Mouse (Mus musculus): ENCODE measurements around the gene Plxnc1. TPM values are rescaled to one million over a fixed set of nuclear protein-coding genes. Genes with fewer than 3 reads are reported as not detected.
A peak's percentile ranks its signal among the peaks of the same experiment; 100 is the strongest.

Gene Plxnc1
- polyA plus RNA-seq, 1 experiment from 2014 or later = 6.8 TPM

DNA sequence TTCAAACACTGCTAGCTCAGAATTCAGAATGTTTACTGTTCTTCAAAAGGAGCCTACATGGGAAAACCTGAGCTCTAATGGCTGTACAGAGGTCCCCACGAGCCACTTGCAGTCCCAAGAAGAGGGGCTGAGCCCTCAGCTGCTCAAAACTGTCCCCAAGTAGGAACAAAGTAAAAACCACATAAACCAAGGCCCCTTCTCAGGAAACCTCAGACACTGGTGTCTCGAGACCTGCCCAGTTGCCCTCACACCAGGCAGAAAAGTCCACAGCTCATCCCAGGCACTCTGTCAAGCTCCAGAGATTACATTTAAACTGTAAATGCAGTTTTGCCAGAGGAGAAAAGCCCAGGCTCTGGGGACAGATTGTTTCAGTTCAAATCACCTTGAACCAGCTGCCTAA lies 26.6 kb downstream of the Plxnc1 start:
- 58% methylated on average over 2 of the region's 2 CpGs for WGBS
- peaks cover 4% of the 10 kb centered on the region; the same call in 1 of the 2 replicates for H3K36me3 ChIP-seq
- H3K27ac ChIP-seq (replicated peaks) = peak overlapping the region; percentile 27; the same call in 1 of the 2 replicates
- no peak for ATAC-seq (ENCODE audit: low FRiP score, low read depth)
- no peak overlapping the region for H3K4me2 ChIP-seq (replicated peaks)
- H3K27me3 ChIP-seq = no peaks in the 10 kb centered on the region
- no peaks in the 10 kb centered on the region for H3K9me3 ChIP-seq
- H3K9ac ChIP-seq (replicated peaks) = no peak overlapping the region
- no peak overlapping the region for H3K4me3 ChIP-seq
- peaks cover 7% of the 10 kb centered on the region; the same call in 1 of the 2 replicates for H3K4me1 ChIP-seq

DNA sequence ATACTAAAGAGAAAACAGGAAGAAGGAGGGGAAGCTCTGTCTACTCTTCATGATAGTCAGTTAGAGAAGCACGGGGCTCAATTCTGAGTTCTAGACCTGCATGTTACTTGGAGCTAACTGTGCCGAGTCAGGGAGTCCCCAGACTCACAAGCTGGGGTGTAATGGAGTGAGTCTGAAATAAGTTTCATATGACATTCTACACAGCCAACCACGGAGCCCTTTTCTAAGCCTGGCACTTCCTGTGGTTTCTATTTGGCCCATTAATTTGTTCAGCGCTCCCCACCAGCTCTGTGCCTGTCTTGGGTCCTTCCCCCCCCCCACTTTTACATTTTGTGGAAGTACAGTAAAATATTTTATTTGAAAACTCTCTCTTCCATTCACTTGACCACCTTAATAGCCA lies 27.3 kb downstream of the Plxnc1 start:
- H3K36me3 ChIP-seq = peaks cover 4% of the 10 kb centered on the region; the same call in 1 of the 2 replicates
- H3K27ac ChIP-seq (replicated peaks) = peak overlapping the region; percentile 27; the same call in 1 of the 2 replicates
- H3K4me1 ChIP-seq = peaks cover 7% of the 10 kb centered on the region; the same call in 1 of the 2 replicates
- H3K27me3 ChIP-seq = no peaks in the 10 kb centered on the region
- WGBS = 91% methylated on average over 4 of the region's 4 CpGs
- H3K9me3 ChIP-seq = no peaks in the 10 kb centered on the region
- ATAC-seq (ENCODE audit: low FRiP score, low read depth) = no peak
- no peak overlapping the region for H3K4me3 ChIP-seq
- H3K4me2 ChIP-seq (replicated peaks) = no peak overlapping the region
- no peak overlapping the region for H3K9ac ChIP-seq (replicated peaks)

DNA sequence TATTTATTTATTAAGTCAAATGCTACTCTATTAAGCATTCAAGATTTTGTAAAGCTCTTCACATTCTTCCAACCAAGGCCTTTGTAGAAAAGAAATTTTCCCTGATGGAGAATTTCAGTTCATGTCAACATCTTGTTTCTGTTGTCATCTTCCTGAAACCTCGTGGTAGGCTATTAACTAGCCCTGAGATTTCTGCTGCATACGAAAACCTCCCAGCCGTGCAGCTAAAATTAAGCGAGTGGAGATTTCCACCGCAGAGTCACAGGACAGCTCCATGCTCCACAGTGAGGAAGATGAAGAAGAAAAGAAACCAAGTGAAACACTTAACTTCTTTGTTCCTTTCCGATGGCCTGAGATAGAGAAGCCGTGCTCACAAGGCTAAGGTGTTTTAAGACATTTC lies 28.0 kb downstream of the Plxnc1 start:
- Histone ChIP-seq H3K4me3 (no peak overlapping the region), H3K36me3 (peaks cover 4% of the 10 kb centered on the region; the same call in 1 of the 2 replicates), H3K9ac (replicated peaks) (no peak overlapping the region), H3K9me3 (no peaks in the 10 kb centered on the region), H3K4me2 (replicated peaks) (no peak overlapping the region), H3K27me3 (no peaks in the 10 kb centered on the region), H3K4me1 (peaks cover 5% of the 10 kb centered on the region; the same call in 1 of the 2 replicates), H3K27ac (replicated peaks) (no peak overlapping the region)
- no peak for ATAC-seq (ENCODE audit: low FRiP score, low read depth)
- WGBS = 93% methylated on average over 7 of the region's 7 CpGs

- no peaks in the 10 kb centered on the region for H3K9me3 ChIP-seq
- 86% methylated on average over 6 of the region's 6 CpGs for WGBS
- H3K4me3 ChIP-seq = no peak overlapping the region
- H3K4me1 ChIP-seq = peaks cover 5% of the 10 kb centered on the region; the same call in 1 of the 2 replicates
- no peaks in the 10 kb centered on the region for H3K36me3 ChIP-seq
- ATAC-seq (ENCODE audit: low FRiP score, low read depth) = no peak
- H3K9ac ChIP-seq (replicated peaks) = no peak overlapping the region
- H3K27ac ChIP-seq (replicated peaks) = no peak overlapping the region
- H3K27me3 ChIP-seq = no peaks in the 10 kb centered on the region
- no peak overlapping the region for H3K4me2 ChIP-seq (replicated peaks)
Observed at GRCm38 (mm10) chr10:94915746-94916145, 28.9 kb downstream of the Plxnc1 start.

GRCm38 (mm10) chr10:94914081-94914480 lies 30.6 kb downstream of the Plxnc1 start:
- H3K4me1 ChIP-seq = peaks cover 5% of the 10 kb centered on the region; the same call in 1 of the 2 replicates
- no peaks in the 10 kb centered on the region for H3K9me3 ChIP-seq
- H3K4me2 ChIP-seq (replicated peaks) = no peak overlapping the region
- H3K27me3 ChIP-seq = no peaks in the 10 kb centered on the region
- no peak overlapping the region for H3K27ac ChIP-seq (replicated peaks)
- no peak overlapping the region for H3K9ac ChIP-seq (replicated peaks)
- WGBS = 94% methylated on average over 11 of the region's 11 CpGs
- H3K36me3 ChIP-seq = no peaks in the 10 kb centered on the region
- no peak for ATAC-seq (ENCODE audit: low FRiP score, low read depth)
- no peak overlapping the region for H3K4me3 ChIP-seq

DNA sequence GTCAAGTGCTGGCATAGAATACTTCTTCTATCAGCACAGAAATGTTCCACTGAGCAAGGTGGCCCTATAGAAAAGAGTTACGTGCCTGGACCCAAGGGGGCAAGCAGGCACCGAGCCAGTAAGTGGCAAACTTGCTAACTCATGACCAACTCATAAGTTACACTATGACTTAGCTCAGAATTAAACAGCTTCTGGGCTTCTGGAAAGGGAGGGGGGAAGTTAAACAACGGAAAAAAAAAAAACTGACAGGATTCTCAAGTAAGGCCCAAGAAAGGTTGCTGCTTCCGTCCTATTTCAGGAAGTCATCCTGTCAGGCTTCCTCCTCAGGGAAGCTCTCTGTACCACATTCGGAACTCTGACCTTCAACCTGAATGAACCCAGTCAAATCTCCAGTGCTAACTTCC lies 31.3 kb downstream of the Plxnc1 start:
- no peak overlapping the region for H3K4me3 ChIP-seq
- no peak overlapping the region for H3K27ac ChIP-seq (replicated peaks)
- peaks cover 5% of the 10 kb centered on the region; the same call in 1 of the 2 replicates for H3K4me1 ChIP-seq
- 90% methylated on average over 5 of the region's 5 CpGs for WGBS
- H3K9ac ChIP-seq (replicated peaks) = no peak overlapping the region
- no peak overlapping the region for H3K4me2 ChIP-seq (replicated peaks)
- H3K9me3 ChIP-seq = no peaks in the 10 kb centered on the region
- H3K27me3 ChIP-seq = no peaks in the 10 kb centered on the region
- no peak for ATAC-seq (ENCODE audit: low FRiP score, low read depth)
- no peaks in the 10 kb centered on the region for H3K36me3 ChIP-seq

DNA sequence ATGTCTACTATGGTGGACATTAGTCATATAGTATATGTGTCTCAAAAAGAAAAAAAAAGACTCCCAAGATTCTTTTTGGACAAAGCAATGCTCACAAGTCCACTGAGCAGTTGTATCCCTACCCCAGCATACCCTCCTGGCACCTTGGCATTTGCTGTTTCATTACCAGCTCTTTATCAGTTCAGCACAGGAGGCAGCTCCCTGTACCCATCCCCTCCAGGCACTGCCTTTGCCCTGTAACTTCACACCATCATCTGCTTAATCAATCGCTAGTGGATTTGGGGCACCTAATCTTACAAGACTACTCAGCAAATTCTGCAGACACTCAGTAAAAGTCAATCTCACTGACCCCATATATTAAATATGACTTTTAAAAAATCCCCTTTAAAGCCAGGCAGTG lies 32.1 kb downstream of the Plxnc1 start:
- no peak overlapping the region for H3K27ac ChIP-seq (replicated peaks)
- H3K4me2 ChIP-seq (replicated peaks) = no peak overlapping the region
- ATAC-seq (ENCODE audit: low FRiP score, low read depth) = no peak
- no peak overlapping the region for H3K9ac ChIP-seq (replicated peaks)
- no peaks in the 10 kb centered on the region for H3K4me1 ChIP-seq
- no peaks in the 10 kb centered on the region for H3K36me3 ChIP-seq
- H3K9me3 ChIP-seq = no peaks in the 10 kb centered on the region
- WGBS = 89% methylated on average over 1 of the region's 1 CpGs
- no peaks in the 10 kb centered on the region for H3K27me3 ChIP-seq
- no peak overlapping the region for H3K4me3 ChIP-seq

DNA sequence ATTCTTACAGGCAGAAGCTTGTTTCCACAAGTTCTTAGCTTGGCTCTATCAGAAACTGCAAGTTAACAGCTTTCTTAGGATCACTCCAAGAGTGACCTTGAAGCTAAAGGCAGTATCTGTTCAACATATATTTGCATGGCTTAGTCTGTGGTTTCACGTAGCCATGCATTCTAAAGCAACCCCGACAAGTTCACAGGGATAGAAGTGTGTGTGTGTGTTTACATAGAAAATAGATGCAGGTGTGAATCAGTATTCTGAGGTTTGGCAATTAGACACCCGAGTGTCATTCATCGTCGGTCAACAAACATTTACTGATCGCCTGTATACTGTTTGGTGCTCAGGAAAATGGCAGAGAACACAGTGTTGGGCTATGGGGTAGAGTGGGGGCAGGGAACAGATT lies 33.5 kb downstream of the Plxnc1 start:
- ATAC-seq (ENCODE audit: low FRiP score, low read depth) = no peak
- no peaks in the 10 kb centered on the region for H3K9me3 ChIP-seq
- H3K4me1 ChIP-seq = peaks cover 4% of the 10 kb centered on the region
- no peak overlapping the region for H3K4me2 ChIP-seq (replicated peaks)
- WGBS = 90% methylated on average over 6 of the region's 6 CpGs
- no peak overlapping the region for H3K27ac ChIP-seq (replicated peaks)
- H3K27me3 ChIP-seq = 0 out of 2 replicates have a peak, but pooled peaks cover 3% of the 10 kb centered on the region
- H3K4me3 ChIP-seq = no peak overlapping the region
- no peak overlapping the region for H3K9ac ChIP-seq (replicated peaks)
- H3K36me3 ChIP-seq = no peaks in the 10 kb centered on the region

- no peak for ATAC-seq (ENCODE audit: low FRiP score, low read depth)
- Histone ChIP-seq H3K27me3 (0 out of 2 replicates have a peak, but pooled peaks cover 3% of the 10 kb centered on the region), H3K4me1 (peaks cover 9% of the 10 kb centered on the region), H3K27ac (replicated peaks) (no peak overlapping the region), H3K36me3 (no peaks in the 10 kb centered on the region), H3K4me2 (replicated peaks) (no peak overlapping the region), H3K9me3 (no peaks in the 10 kb centered on the region), H3K4me3 (no peak overlapping the region), H3K9ac (replicated peaks) (no peak overlapping the region)
- WGBS = 95% methylated on average over 4 of the region's 4 CpGs
Observed at GRCm38 (mm10) chr10:94910570-94910969, 34.1 kb downstream of the Plxnc1 start.

DNA sequence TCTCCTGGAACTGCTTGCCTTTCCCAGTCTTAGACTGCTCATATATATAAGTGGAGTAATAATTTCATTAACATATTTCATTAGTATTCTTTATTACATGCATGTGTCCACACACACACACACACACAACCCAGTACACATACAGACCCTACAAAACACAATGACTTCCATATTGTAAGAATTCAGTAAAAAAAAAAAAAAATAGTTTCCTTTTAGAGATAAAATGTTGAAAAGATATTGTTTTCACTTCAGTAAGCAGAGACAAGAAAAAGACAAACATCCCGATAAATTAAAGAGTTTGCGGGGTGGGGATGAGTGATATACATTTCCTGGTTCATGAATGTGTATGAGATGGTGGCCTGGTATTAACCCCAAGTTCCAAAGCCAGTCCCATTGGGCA lies 34.8 kb downstream of the Plxnc1 start:
- no peaks in the 10 kb centered on the region for H3K9me3 ChIP-seq
- ATAC-seq (ENCODE audit: low FRiP score, low read depth) = no peak

DNA sequence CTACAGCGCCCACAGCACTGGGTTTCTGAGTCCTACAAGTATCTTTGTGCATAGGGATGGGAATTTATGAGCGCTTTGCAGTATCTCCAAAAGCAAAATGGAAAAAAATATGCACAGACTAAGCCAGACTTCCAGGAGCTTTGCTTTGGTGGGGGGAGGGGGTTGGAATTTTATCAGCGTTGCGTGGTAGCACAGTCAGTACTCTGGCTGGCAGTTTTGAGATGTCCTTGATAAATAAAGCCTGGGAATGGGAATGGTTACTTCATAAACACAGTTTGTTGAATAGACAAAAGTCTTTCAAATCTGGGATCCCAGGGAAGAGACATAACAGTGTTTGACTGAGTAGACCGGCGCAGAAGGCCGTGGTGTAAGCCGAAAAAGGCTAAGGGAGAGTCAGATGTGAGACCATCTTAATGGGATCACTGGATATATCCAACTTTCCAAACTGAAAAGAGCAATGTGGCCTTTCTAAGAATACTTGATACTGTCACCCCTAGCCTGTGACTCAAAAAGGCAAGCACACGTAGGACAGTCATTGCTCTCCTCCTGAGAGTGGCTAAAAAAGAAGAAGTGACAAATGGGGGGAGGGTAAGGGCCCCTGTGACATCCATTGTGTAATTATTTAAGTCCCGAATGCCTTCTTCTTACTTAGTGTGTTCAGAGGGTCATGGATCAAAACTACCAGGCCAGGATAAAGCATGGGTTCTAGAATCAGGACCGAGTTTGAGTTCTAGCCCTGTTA lies 35.5 kb downstream of the Plxnc1 start:
- Histone ChIP-seq H3K27me3 (0 out of 2 replicates have a peak, but pooled peaks cover 3% of the 10 kb centered on the region), H3K36me3 (no peaks in the 10 kb centered on the region), H3K4me3 (no peak overlapping the region), H3K9me3 (no peaks in the 10 kb centered on the region), H3K27ac (replicated peaks) (no peak overlapping the region), H3K4me1 (peaks cover 22% of the 10 kb centered on the region), H3K9ac (replicated peaks) (no peak overlapping the region), H3K4me2 (replicated peaks) (no peak overlapping the region)
- 94% methylated on average over 11 of the region's 11 CpGs for WGBS
- ATAC-seq (ENCODE audit: low FRiP score, low read depth) = no peak

More for the DNA sequence above, 34.8 kb downstream of the Plxnc1 start:
- no peak overlapping the region for H3K4me3 ChIP-seq
- H3K27me3 ChIP-seq = 0 out of 2 replicates have a peak, but pooled peaks cover 3% of the 10 kb centered on the region
- H3K27ac ChIP-seq (replicated peaks) = no peak overlapping the region
- H3K9ac ChIP-seq (replicated peaks) = no peak overlapping the region
- H3K4me2 ChIP-seq (replicated peaks) = no peak overlapping the region
- WGBS = 82% methylated on average over 2 of the region's 2 CpGs
- H3K36me3 ChIP-seq = no peaks in the 10 kb centered on the region
- peaks cover 16% of the 10 kb centered on the region for H3K4me1 ChIP-seq

GRCm38 (mm10) chr10:94905689-94906473 lies 38.8 kb downstream of the Plxnc1 start:
- H3K9ac ChIP-seq (replicated peaks) = peak overlapping the region; percentile 37; the same call in 1 of the 2 replicates
- 33% methylated on average over 21 of the region's 21 CpGs for WGBS

More at GRCm38 (mm10) chr10:94905689-94906473, 38.8 kb downstream of the Plxnc1 start:
- Histone ChIP-seq H3K27ac (replicated peaks) (peak overlapping the region; percentile 78), H3K4me3 (peak overlapping the region; percentile 15; the same call in 1 of the 2 replicates), H3K4me1 (peaks cover 22% of the 10 kb centered on the region), H3K27me3 (0 out of 2 replicates have a peak, but pooled peaks cover 3% of the 10 kb centered on the region), H3K4me2 (replicated peaks) (peak overlapping the region; percentile 47), H3K36me3 (no peaks in the 10 kb centered on the region), H3K9me3 (no peaks in the 10 kb centered on the region)
- ATAC-seq (ENCODE audit: low FRiP score, low read depth) = peak; percentile 92

Data from midbrain, embryonic 12.5 days (tissue).